Mouse (Mus musculus) ES-E14 (cell line): ENCODE data around the gene Hist1h2ah.

Source experiments
- CHD2 ChIP-seq: IDR thresholded peaks from 2 replicates; pipeline ENCODE4 v1.6.1; 2014; ENCODE audit warnings: mild to moderate bottlenecking, low read depth, low read length, inconsistent platforms
- MAFK ChIP-seq: IDR thresholded peaks from 2 replicates; pipeline ENCODE4 v1.6.1; 2014; ENCODE audit warnings: mild to moderate bottlenecking, low read depth, low read length, inconsistent platforms; ENCODE audit not compliant: insufficient read depth
- ZC3H11A ChIP-seq: IDR thresholded peaks from 2 replicates; pipeline ENCODE4 v1.6.1; 2012; ENCODE audit warnings: low read depth, mild to moderate bottlenecking, inconsistent platforms, low read length, borderline replicate concordance
- ZNF384 ChIP-seq: IDR thresholded peaks from 2 replicates; pipeline ENCODE4 v1.6.1; 2012; ENCODE audit warnings: low read depth, low read length, inconsistent platforms

GRCm38 (mm10) chr13:22008707-22009106, 26.7 kb downstream of the Hist1h2ah start:
- TF ChIP-seq ZC3H11A (no peak), MAFK (no peak), ZNF384 (no peak), CHD2 (no peak)
